Mouse (Mus musculus): ENCODE measurements around the gene Wnt9b.

- TF ChIP-seq POLR2A (IDR thresholded peaks at IDR 0.05; ENCODE audit: insufficient read length, low read depth), result no peak
- TF ChIP-seq USF1 (IDR thresholded peaks at IDR 0.05; ENCODE audit: low read depth), result no peak
- TF ChIP-seq MYOD1 (IDR thresholded peaks at IDR 0.05; ENCODE audit: control insufficient read depth in 1 of 3, insufficient read length in 2 of 3, low read depth in 2 of 3), result no peak
- TF ChIP-seq MYOG (IDR thresholded peaks at IDR 0.05; ENCODE audit: control insufficient read depth in 1 of 3, insufficient read depth in 1 of 3, insufficient read length in 2 of 3, low read depth in 2 of 3), result no peak
Measured at GRCm38 (mm10) chr11:103735046-103735781, 14.4 kb downstream of the Wnt9b start.

Data from myocyte (in vitro differentiated cells).